Mouse (Mus musculus) 3134 (cell line): ENCODE results near the gene 2900092C05Rik.

Source experiments
- DNase-seq: peaks from one replicate; pipeline ENCODE4 v3.0.0-alpha.2; 2011; ENCODE audit warnings: low spot score; ENCODE audit not compliant: insufficient read length; ENCODE audit errors: extremely low read depth

Gene 2900092C05Rik

DNA sequence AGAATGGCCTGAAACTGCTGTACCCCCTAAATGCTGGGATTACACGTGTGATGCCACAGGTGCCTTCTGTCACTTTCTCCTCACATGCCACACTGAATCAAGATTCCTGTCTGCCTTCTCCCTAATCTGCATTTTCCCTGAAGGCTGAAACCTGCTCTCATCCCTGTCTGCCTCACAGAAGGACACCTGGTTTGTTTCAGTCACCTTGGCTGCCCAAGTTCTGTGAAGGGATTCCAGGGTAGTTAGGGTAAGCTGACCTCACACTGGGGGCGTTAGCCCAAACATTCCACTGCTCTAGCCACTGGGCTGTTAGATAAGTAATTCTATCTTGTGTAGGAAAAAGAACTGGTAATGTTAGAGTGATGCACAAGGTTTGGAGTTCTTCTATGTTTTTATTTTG is at the start of gene 2900092C05Rik:
2900092C05Rik (plus strand) TSS at position 301 of the 400 bp plus-strand sequence.
- no peak for DNase-seq

DNA sequence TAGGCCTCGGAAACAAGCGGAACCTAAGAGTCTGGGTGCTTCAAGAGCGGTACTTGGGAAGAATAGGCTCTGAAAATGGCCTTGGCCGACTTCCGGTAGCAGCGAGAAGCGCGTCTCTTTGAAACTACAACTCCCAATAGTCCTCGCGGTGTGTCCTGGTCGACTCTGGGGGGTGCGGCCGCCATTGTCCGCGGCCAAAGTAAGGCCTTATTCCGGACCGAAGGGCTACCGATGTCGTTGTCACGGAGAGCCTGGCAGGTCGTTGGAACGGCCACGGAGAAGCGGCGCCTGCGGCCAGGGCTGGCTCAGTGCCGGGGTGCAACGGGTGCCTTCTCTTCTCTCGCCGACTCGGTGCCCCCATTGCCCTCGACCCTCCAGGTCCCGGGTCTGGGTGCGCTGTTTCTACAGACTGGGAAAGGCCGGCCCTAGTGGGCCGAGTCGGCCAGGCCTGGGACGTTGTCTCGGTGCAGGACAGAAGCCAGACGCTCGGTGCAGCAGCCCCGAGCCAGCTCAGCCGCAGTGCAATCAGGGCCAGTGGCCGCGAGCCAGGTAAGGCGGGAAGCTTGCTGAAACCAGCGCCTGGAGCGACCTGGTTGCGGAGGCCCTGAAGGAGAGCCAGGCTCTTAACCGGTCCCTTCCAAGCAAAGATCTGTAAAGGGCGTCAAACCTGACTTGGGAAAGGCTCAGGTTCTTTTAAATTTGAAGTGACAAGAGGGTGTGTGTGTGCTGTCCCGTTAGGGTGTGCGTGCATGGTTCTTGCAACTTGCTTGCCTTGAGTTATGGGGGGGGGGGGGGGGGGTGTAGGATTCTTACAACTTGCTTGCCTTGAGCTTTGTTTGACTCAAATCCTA is 33.9 kb upstream of the 2900092C05Rik start, which contains the start of gene Zfp606:
Zfp606 (plus strand) TSS at position 136 of the 851 bp plus-strand sequence.
- DNase-seq: peak; percentile 90

DNA sequence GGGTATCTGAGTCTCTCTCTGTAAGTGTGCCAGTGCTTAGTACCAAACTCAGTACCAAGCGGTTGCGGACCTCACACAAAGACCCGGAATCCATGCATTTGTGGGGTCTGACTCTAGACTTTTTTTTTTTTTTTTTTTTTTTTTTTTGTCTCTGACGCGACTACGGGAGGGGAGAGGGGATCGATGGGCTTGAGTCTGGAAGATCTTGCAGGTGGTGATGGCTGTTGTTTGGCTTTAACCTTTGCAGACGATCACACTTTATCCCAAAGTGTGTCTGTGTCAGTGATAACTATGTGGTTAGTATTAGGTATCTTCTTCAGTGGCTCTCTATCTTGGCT is 33.3 kb upstream of the 2900092C05Rik start:
- no peak for DNase-seq

DNA sequence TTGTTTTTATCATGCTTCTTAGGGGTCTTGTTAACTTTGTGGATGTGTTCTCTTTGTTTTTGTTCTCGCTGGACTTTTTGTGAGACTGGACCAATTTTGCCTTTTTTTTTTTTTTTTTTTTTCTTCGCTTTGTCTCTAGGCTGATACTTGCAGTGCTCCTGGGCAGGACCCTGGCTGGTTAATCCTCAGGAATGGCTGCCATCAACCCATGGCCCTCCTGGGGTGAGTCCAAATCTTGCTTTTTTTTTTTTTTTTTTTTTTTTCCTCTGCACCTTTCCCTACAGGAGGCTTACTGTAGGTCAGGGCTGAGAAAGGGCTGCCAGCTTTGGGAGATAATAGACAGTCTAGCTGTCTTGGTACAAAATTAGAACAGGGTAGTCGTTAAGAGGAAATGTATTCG is 32.8 kb upstream of the 2900092C05Rik start:
- no peak for DNase-seq

DNA sequence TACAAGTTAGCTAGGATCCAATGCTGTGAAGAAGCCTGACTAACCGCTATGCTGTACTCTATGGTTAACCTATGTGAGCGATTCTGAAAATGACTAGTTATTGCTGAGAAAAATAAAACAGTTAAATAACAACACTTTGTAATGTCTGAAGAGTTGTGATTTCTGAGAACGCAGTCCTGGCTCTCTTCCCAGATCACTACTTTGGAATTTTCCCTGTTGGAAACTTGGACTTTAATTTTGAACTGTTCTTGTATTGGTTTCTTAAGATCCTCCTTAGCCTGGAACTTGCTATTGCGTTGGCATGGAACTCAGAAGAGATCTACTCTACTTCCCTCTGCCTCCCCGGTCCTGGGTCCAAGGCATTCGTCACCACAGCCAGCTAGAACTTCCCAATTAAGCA is 28.5 kb upstream of the 2900092C05Rik start:
- no peak for DNase-seq

DNA sequence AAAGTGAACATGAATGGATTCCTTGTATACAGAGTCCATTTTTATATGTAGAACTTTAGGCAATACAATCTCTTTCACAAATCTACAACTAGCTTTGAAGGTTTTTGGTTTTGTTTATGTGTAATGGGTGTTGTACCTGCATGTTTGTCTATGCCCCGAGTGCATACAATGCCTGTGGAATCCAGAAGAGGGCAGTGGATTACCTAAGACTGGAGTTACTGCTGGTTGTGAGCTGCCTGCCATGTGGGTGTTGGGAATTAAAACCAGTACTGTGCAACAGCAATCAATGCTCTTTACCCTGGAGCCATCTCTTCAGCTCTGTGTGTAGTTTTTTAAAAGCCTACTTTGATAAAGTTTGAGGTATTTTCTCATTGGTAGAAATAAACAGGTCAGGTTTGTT is 26.4 kb upstream of the 2900092C05Rik start:
- no peak for DNase-seq

DNA sequence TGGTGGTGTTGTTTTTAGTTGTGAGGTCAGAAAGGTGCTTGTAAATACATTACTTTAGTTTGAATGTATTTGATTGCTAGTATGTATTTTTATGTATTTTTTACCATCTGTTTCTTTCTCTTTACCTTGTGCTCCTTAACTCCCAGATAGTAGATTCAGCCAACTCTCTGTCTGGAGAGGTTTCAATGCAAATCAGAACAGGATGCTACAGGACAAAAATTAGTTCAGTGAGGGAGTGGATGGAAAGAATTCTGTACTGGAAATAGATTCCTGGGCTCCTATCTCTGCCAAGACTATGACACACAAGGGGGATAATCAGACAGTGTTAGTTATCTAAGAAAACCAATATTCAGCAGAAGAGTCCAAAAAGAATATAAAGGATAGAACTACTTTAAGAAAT is 25.6 kb upstream of the 2900092C05Rik start:
- DNase-seq: no peak

DNA sequence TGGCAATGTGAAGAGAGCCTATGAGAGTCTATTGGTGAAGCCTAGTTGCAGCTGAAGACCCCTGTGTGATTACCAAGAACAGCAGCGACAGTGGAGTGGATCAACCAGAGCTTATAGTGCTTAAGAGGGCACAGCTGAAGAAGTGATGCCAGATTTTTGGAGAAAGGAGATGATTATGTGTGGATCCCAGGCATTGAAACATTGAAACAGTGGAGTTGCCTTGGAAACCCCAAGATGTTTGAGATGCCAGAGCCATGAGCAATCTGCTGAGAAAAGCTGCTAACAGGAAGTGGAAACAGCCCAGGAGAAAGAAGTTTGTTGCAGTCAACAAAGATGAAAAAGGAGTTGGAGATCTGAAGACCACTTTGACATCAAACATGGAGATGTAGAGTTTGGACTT is 1.4 kb upstream of the 2900092C05Rik start:
- peak; percentile 47 for DNase-seq
